Mouse (Mus musculus): ENCODE data around the gene Gid8.
"Not testable (repeated sequence)": the region's sequence is repeated elsewhere in the genome, so short reads cannot be mapped to it uniquely, and the experiment has no call there.

Gid8 gene

GRCm38 (mm10) chr2:180710276-180711155, 599 bp downstream of the Gid8 start:
- DNase-seq (ENCODE audit: low spot score in 2 of 2): no peak

DNA sequence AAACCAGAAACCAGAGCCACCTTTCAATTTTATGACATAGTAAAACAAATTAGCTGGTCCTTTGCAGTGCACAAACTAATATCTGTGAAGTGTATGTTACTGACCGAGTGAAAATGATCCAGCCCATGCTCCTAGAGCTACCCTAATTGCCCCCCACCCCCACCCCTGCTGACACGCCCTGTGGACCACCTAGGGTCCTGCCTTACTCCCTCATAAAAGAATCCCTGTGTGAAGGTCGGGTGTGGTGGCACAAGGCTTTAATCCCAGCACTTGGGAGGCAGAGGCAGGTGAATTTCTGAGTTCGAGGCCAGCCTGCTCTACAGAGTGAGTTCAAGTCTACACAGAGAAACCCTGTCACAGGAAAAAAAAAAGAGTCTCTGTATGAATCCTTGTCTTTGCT, 1.6 kb downstream of the Gid8 start:
- DNase-seq (ENCODE audit: low spot score in 2 of 2): no peak

- peak in 1 of 2 experiments; percentile 47 for DNase-seq (ENCODE audit: low spot score in 2 of 2)
These were observed 2.2 kb downstream of the Gid8 start for GRCm38 (mm10) chr2:180712037-180712689.

DNA sequence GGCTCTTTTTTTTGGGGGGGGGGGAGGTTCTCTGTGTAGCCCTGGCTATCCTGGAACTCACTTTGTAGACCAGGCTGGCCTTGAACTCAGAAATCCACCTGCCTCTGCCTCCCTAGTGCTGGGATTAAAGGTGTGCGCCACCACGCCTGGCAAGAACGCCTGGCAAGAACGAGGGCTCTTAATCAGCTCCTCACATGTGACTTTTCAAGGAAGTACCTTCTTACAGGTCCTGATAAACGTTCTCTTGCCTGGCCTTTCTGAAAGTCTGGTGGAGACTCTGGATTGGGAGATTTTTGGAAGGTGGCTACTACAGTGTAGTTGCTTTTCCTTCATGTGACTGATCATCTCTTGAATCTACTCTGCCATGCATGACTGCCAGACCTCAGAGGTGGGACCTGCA, 12.8 kb downstream of the Gid8 start:
- DNase-seq (ENCODE audit: low spot score in 2 of 2): not testable (repeated sequence)

- DNase-seq (ENCODE audit: low spot score in 2 of 2): no peak
These were observed 13.9 kb downstream of the Gid8 start for GRCm38 (mm10) chr2:180723865-180724264.

DNA sequence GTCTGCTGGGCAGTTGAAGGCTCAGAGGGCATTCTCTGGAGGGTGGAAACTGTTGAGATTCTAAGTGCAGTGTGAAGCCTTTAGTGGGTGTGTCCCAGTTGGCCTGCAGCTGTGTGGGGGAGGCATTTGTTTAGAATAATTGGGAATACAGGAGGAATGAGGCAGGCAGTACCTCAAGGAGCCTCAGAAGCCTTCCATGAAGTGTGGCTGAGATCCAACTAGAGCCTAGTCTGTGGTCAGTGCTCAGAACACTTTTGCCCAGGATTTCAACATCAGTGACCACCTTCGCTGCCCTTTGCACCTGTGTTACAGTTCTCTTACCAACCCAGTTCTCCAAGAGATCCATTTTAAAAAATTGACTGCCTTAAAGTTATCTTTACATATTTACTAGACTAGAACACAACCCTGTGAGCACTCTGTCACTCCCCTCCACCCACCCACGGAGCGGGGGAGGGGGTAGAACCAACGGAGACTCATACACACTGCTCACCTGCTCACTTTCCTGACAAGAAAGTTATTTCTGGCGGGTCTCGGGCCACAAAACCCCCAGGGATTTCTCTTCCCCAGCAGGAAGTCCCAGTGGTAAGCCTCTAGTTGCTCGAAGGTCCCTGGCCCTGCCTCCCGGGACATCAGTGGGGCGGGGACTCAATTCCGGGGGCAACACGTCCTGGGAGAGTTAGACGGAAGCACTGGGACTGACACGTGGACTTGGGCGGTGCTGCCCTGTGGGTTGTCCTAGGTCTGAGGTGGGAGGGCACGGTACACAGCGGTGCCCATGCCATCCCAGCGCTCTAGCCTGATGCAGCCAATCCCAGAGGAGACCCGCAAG, 14.9 kb downstream of the Gid8 start, which contains the start of gene Slc17a9:
Gene Slc17a9, plus strand, starts transcription at position 679 of the 829 bp plus-strand sequence.
- DNase-seq (ENCODE audit: low spot score in 2 of 2): peak; percentile 47 to 60

GRCm38 (mm10) chr2:180725414-180725778, 15.5 kb downstream of the Gid8 start:
- no peak for DNase-seq (ENCODE audit: low spot score in 2 of 2)

GRCm38 (mm10) chr2:180725856-180726629, 16.1 kb downstream of the Gid8 start:
- no peak for DNase-seq (ENCODE audit: low spot score in 2 of 2)

DNA sequence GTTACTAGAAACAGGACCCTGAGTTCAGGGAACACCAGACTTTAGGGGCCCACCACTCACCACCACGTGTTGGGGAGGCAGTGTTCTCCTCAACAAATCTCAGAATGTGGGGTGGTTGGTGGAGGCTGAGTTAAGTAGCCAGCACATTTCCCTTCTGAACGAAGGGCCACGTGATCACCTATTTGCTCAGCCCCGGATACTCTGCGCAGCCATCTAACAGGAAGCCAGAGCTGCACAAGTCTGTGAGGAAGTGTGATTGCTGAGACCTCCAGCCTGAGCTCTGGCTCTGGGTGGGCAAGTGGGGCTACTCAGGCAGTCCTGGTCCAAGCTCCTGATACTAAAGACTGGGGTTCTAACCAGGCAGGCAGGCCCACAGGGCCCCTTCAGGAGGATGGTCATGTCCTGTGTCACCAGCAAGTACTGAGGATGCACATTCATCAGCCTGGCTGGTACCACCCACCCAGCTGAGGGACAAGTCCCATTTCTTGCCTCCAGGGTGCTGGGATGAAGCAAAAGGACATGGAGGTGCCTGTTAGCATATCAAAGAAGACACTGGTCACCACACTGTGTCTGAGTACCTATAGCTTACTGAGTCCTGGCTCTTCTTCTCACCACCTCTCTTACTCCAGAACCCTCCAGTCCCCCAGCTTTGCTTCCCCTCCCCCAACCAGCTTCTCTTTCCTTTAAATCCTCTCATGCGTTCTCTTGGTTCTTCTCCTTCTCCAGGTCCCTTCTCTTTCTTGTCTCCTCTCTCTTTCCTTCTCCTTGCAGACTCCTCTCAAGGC, 16.9 kb downstream of the Gid8 start:
- peak in 1 of 2 experiments; percentile 67 for DNase-seq (ENCODE audit: low spot score in 2 of 2)

DNA sequence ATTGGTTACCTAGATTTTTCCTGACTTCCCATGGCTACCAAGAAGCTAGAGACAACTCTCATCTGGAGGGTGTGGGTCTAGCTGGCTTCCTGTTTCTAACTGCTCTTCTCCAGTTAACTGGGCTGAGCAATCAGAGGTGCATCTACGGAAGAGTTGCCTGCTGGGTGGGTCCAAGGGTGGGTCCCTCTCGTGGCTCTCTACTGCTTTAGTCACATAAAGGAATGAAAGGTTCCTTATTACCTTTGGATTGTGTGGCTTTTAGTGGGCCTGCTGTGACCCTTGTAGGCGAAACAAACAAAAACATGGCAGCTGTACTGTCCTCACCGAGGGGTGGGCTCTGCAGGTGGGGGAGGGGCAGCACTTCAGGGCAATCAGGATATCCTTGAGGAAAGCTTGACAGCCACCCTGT, 17.7 kb downstream of the Gid8 start:
- no peak for DNase-seq (ENCODE audit: low spot score in 2 of 2)

- no peak for DNase-seq (ENCODE audit: low spot score in 2 of 2)
These were observed 21.1 kb downstream of the Gid8 start for GRCm38 (mm10) chr2:180731036-180731435.

- no peak for DNase-seq (ENCODE audit: low spot score in 2 of 2)
These were observed 22.1 kb downstream of the Gid8 start for GRCm38 (mm10) chr2:180731984-180732383.

DNA sequence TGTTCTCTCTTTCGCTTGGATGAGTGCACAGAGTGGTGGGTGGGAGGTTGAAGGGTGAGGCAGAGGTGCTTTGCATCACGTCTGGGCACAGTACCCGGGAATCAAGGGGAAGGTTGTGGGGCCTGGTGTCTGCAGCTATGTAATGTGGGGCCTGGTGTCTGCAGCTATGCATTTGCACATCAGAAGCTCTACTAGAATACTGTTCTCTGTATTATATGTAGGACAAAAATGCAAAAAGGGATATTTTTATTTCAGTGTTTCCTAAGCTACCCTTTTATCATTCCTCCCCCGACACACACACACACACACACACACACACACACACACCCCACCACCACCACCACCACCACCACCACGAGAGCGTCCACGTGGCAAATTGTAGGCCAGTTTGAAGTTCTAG, 25.3 kb downstream of the Gid8 start:
- no peak for DNase-seq (ENCODE audit: low spot score in 2 of 2)

GRCm38 (mm10) chr2:180737984-180738383, 28.1 kb downstream of the Gid8 start:
- no peak for DNase-seq (ENCODE audit: low spot score in 2 of 2)

DNA sequence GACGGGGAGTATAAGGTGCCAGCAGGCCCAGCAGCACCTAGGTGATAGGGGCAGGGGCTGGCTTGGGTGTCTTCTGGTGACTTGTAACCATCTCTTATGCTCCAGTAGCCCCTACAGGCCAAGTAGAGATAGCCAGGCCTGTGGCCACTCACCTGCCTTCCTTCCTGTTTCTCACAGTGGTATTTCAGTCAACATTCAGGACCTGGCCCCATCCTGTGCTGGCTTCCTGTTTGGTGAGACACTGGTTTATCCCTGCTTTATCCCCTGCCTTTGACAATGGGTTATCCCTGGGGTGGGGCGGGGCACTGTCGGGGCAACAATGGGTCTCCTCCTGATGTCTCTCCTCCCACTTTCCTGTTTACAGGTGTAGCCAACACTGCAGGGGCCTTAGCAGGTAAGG, 30.4 kb downstream of the Gid8 start:
- DNase-seq (ENCODE audit: low spot score in 2 of 2): no peak

- no peak for DNase-seq (ENCODE audit: low spot score in 2 of 2)
These were observed 31.5 kb downstream of the Gid8 start for GRCm38 (mm10) chr2:180741421-180741820.

GRCm38 (mm10) chr2:180742820-180743219, 32.9 kb downstream of the Gid8 start:
- no peak for DNase-seq (ENCODE audit: low spot score in 2 of 2)

DNA sequence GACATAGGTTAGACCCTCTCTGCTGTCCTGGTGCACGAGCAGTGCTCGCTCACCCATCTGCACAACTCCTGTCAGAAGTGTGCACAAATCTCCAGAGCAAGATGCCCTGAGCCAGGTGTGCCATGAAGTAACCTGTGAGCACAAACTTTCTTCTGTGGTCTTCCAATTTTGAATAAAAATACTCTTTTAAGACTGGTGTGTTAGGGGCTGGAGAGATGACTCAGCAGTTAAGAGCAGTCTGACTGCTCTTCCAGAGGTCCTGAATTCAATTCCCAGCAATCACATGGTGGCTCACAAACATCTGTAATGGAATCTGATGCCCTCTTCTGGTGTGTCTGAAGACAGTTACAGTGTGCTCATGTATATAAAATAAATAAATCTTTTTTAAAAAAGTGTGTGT, 33.4 kb downstream of the Gid8 start:
- DNase-seq (ENCODE audit: low spot score in 2 of 2): no peak

DNA sequence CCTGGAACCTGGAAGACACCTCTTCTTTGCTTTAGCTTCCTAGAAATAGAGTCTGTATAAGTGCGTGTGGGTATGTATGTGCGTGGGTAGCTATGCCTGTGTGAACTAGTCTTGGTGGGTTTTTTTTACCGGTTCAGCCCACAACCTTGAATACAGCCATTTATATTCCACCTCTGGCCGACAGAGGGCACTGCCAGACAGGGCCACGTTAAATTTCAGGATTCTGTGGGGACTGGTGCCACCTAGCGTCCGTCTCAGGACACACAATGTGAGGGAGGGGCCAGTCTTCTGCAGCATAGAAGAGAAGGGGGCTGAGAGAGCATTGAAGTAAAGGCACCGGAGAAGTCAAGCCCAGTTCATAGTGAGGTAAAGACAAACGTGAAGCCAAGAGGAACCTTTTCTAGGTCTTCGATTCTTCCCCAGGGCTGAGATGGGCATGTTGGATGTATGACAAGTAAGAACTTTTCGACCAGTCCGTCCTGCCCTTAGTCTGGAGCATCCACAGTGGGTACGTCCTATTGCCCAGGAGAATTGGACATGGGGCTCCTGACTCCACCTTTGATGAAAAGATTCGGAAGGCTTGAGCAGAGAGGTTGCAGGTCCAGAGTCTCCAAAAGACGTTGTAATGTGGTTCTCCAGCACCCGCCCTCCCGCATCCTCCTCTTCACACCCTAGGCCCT, 35.5 kb downstream of the Gid8 start:
- DNase-seq (ENCODE audit: low spot score in 2 of 2): peak; percentile 84 to 91

GRCm38 (mm10) chr2:180746569-180747192, 36.8 kb downstream of the Gid8 start:
- no peak for DNase-seq (ENCODE audit: low spot score in 2 of 2)
